Mouse (Mus musculus): ENCODE data around the gene Noct.
"Not testable (repeated sequence)": the region's sequence is repeated elsewhere in the genome, so short reads cannot be mapped to it uniquely, and the experiment has no call there.

Noct gene

GRCm38 (mm10) chr3:51224363-51225225 lies at the start of gene Noct:
Gene Noct (plus strand): TSS chr3:51224447.
- DNase-seq (ENCODE audit: low spot score), result peak; percentile 95

DNA sequence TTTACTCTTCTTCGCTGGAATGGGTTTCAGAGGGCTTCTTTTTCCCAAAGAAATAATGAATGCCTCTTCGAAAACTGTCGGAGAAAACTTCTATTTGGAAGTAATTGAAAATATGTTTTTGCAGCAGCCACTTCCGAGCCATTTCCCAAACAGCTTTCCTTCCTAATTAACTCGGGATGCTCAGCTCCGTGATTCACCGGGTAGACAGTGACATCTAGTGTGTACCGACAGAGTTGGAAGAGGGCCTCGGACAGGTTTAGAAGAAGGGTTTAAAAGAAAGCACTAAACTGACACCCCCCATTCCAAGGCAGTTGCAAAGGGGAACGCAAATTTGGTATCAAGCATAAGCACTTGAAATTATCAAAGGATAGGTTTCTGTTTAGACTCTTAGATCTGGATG lies 46.1 kb upstream of the Noct start:
- peak; percentile 62 for DNase-seq (ENCODE audit: low spot score)

DNA sequence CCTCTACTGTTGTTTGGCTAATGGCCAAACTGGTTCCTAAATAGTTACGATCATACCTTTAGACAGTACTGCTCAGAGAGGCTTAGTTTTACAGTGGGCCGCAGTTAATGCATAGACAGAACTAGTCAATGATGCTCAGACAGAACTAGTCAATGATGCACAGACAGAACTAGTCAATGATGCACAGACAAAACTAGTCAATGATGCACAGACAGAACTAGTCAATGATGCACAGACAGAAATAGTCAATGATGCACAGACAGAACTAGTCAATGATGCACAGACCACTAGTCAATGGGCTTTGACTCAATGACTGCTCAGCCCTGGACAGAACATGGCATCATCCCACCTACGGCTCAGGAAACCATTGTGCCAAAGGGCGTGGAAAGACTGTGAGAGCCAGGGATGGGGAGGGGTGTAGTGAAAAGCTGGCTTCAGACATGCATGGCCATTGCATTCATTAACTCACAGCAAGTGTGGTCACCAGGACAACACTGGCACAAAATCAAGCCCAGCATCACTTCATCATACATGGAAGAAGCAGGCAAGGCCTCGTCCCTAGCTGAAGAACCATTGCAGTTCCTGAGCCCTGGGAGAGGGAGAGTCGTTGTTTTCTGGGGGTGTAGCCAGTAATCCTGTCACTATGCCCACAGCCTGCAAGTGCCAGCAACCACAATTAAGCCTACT lies 44.6 kb upstream of the Noct start:
- DNase-seq (ENCODE audit: low spot score), result peak; percentile 70

DNA sequence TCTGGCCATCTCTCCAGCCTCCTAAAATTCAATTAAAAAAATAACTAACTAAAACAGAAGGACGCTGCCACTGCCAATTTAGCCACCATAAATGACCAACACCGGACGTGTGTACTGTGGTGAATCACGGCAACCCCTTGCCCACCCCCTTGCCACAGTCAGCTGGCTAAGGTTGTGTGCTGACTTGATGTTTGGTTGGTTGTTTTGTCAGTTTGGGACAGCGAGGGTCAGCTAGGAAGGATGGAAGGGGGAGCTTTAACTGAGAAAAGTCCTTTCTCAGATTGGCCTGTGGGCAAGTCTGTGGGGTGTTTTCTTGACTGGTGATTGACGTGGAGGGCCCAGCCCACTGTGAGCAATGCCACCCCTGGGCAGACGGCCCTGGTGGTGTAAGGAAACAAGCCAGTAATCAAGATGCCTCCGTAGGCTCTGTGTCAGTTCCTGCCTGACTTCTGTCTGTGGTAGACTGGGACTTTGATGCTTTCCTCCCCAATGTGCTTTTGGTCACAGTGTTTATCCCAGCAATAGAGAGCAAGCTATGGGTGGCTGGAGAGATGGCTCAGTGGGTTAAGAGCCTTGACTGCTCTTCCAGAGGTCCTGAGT lies 43.8 kb upstream of the Noct start:
- peak; percentile 82 for DNase-seq (ENCODE audit: low spot score)

- DNase-seq (ENCODE audit: low spot score), result no peak
Observed at GRCm38 (mm10) chr3:51182455-51182854, 41.8 kb upstream of the Noct start.

DNA sequence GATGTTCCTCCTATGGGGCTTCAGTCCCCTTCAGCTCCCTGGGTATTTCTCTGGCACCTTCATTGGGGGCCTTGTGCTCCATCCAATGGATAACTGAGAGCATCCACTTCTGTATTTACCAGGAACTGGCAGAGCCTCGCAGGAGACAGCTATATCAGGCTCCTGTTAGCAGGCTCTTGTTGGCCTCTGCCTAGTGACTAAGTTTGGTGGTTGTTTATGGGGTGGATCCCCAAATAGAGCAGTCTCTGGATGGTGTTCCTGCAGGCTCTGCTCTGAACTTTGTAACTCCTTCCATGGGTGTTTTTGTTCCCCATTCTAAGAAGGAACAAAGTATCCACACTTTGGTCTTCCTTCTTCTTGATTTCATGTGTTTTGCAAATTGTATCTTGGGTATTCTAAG lies 40.7 kb upstream of the Noct start:
- not testable (repeated sequence) for DNase-seq (ENCODE audit: low spot score)

- DNase-seq (ENCODE audit: low spot score), result not testable (repeated sequence)
Observed at GRCm38 (mm10) chr3:51183967-51184366, 40.3 kb upstream of the Noct start.

- DNase-seq (ENCODE audit: low spot score), result no peak
Observed at GRCm38 (mm10) chr3:51184715-51185114, 39.5 kb upstream of the Noct start.

DNA sequence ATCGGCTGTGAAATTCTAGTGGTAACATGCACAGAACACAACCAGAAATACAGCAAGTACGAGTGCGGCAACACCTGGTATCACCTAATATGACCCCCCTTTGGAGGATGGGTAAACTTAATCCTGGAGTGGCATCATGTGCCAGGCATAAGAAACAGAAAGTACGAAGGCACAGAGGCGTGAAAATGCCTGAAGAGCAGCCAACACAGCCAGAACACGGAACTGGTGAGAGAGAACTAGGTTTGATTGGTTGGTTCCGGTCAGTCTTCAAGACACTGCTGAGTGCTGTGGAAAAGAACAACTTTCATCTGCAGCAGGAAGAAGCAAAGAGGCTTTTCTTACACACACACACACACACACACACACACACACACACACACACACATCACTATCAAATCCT lies 38.8 kb upstream of the Noct start:
- DNase-seq (ENCODE audit: low spot score), result no peak

- peak; percentile 31 for DNase-seq (ENCODE audit: low spot score)
Observed at GRCm38 (mm10) chr3:51194075-51194474, 30.2 kb upstream of the Noct start.

DNA sequence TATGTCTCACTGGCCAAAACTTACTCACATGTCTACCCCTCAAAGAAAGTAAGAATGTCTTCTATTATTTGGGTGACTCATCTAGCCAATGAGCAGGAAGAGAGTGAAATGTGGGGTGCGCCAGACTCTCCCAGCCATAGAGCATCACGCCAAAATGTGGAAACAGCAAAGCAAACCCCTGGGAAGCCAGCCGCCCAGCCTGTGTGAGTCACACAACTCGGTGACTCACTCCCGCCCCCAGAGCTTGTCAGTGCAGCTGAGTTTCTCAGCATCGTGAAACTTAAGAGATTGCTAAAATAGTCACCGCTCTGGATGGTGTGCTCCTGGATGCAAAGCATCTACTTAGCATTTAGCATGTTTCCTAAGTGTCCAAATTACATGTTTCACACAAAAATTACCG lies 28.9 kb upstream of the Noct start:
- DNase-seq (ENCODE audit: low spot score), result peak; percentile 76

DNA sequence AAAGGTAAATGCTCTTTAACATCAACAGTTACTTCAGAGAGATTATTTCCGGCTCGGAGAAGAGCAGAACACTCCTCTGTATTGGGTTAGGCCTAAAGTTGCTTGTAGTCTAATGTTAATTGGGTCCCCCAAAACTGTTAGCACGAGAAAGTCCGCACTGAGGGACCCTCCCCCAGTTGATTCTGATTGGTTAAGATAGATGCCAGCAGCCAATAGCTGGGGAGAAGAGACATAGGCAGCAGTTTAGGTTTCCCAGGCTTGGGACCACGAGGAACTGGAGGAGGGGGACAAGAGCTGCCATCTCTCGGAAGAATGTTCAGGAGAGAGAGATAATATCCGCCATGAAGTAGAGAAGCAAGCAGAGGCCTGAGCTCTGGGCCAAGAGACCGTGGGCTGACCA lies 28.5 kb upstream of the Noct start:
- DNase-seq (ENCODE audit: low spot score), result peak; percentile 51

DNA sequence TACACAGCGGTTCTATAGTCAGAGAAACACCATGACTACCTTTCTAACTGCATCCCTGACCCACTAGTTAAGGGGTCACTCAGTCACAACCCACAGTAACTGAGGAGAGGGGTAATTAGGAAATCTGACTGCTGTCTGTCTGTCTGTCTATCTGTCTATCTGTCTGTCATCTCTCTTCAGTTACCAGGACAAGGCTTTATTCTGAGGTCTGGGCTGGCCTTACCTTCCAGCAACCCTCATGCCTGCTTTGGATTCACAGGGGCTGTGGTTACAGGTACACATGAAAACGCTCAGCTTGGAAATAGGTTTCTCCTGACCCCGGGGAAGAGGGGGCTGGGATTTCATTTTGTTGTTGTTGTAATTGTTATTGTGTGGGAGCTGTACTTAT lies 27.5 kb upstream of the Noct start:
- no peak for DNase-seq (ENCODE audit: low spot score)

DNA sequence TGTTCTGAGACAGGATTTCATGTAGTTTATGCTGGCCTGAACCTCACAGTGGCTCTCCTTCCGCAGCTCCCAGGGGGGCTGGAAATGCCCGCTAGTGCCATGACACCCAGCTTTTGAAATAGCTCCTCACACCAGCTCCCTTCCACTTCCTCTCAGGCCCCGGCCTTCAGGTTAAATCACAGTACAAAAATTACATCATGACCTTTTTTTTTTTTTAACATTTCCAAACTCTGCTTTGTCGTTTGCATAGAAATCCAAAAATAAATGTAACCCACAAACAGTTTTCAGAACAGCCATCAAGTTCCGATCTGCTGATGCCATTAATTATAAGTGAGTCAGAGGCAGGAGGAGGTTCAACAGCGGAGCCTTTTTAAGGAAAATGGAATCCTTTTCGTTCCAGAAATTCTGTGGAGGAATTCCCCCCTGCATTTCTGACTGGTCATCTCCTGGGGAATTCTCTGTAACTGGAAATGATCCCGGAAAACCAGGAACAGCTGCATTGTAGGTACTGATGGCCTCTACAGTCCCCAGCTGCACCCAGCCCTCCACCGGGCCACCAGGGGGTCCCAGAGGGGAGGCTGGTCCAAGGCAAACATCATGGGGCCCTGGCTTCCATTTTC lies 27.0 kb upstream of the Noct start:
- peak; percentile 30 for DNase-seq (ENCODE audit: low spot score)

- DNase-seq (ENCODE audit: low spot score), result no peak
Observed at GRCm38 (mm10) chr3:51198291-51198690, 26.0 kb upstream of the Noct start.

GRCm38 (mm10) chr3:51199130-51199529 lies 25.1 kb upstream of the Noct start:
- DNase-seq (ENCODE audit: low spot score), result no peak

DNA sequence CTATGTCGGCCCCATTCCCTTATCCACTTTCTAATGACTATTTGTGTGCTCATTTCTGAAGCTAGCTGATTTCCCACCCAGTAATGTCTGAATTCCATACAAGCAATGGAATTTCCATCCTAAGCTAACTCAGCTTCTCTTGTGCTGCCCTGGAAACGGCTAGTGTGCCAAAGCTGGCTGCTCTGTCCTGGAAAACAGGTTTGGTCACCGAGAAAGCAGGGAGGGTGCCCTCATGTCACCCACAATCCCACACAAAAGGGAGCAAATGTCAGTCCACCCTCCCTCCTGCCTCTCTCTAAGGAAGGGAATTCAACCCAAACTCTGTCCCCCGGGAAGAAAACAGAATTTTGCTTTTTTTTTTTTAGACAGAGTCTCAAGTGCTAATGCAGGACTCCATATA lies 23.9 kb upstream of the Noct start:
- no peak for DNase-seq (ENCODE audit: low spot score)

GRCm38 (mm10) chr3:51200894-51201293 lies 23.4 kb upstream of the Noct start:
- DNase-seq (ENCODE audit: low spot score), result no peak

GRCm38 (mm10) chr3:51201986-51202385 lies 22.3 kb upstream of the Noct start:
- no peak for DNase-seq (ENCODE audit: low spot score)

DNA sequence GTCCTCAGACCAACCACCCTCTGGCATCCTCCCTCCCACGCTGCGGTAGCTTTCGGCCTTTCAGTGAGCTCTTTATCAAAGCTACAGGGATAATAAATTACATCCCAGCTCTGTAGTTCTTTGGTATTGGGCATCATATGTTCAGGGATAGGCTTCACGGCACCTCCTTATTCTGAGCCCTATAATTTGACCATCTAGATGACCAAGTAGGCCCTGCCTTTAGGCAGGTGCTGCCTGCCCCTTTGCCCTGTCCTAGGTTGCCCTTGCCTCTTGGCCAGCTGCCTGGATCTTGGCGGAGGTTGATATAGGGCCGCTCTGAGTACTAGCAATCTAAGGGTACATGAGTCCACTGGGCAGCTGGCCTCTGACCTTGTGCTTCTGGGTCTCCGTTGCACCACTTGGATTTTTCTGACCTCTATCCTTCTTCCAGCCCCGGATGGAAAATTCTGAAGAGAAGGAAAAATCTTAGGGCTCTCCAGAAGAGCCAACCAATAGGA lies 21.7 kb upstream of the Noct start:
- no peak for DNase-seq (ENCODE audit: low spot score)

- DNase-seq (ENCODE audit: low spot score), result no peak
Observed at GRCm38 (mm10) chr3:51203906-51204305, 20.3 kb upstream of the Noct start.

DNA sequence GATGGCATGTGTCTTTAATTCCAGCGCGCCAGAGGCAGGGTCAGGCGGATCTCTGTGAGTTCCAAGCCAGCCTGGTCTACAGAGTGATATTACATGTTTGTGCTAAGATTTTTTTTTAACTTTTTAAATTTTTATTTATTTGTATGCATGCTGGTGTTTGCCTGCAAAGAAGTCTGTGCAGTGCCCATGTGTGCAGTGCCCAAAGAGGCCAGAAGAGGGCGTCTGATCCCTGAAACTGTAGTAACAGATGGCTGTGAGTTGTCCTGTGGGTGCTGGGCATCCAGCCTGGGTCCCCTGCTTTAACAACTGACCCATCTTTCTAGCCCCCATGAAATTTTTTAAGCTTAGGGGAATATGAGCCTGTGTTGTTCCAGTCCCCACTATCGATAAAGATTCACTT lies 19.8 kb upstream of the Noct start:
- no peak for DNase-seq (ENCODE audit: low spot score)
